In the genomic region with DNA sequence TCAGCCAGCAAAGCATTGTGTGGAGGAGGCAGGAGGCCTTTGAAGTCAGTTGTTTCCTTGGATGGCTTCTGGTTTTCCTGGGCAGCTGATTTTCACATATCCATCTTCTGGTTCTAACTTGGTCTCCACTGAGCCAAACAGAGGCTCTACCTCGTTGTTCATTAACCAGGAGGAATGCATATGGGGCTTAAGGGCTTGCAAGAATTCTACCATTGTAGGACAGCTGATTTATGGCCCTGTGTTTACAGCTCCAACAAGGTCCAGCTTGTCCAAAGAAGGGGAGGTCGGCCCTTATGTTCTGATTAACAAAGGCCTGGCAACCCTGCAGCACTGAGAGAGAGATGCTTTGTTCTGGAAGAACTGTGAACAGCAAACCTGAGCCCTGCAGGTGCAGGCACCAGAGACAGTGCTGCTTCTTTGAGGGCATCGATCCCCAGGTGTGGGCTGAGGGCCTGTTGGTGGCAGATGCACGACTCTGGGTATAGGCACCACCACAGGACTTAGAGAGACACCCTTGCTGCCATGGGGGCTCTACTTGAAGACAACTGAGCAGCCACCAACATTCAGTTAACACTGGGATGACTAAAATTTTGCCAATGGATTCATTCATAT, we compare ENCODE assay signal across 9 mouse cellular contexts.
DNase-seq lines count a peak whose midpoint lies in the region.
"Had no signal": no experiment of that assay in that cellular context is flagged by ENCODE, and none has a peak within 500 bp of the region (broad histone marks: within the 10 kb centered on the region; RNA-seq: fewer than 3 reads in every experiment).

No protein-coding gene starts in this region.

- DNase-seq in urinary bladder, postnatal 14 days (ENCODE audit: low spot score), result peak; percentile 34
- no peak for DNase-seq in urinary bladder, postnatal 10 days (ENCODE audit: low spot score)
- peak; percentile 16 for DNase-seq in kidney, adult 18-20 months
- peak; percentile 10 to 29 for DNase-seq in kidney, postnatal 25 days
- DNase-seq in gastrocnemius, adult 8-10 months (ENCODE audit: low spot score in 2 of 2), result no peak
- DNase-seq in frontal cortex, adult 2 months (ENCODE audit: extremely low spot score in 1 of 2, low spot score in 1 of 2), result no peak
- no peak for DNase-seq in layer of hippocampus, adult 9-10 months (ENCODE audit: low spot score)
- DNase-seq: heart, adult 18-20 months; lung, postnatal 4 days had no signal

Comparison
In these comparisons a context has a peak if more than half of its experiments do, and no peak if none do; other contexts are left out.
1. DNase-seq: peak in urinary bladder, postnatal 14 days (single experiment), kidney, adult 18-20 months (single experiment) and kidney, postnatal 25 days (2 of 2); none in urinary bladder, postnatal 10 days (single experiment), gastrocnemius, adult 8-10 months (0 of 2), frontal cortex, adult 2 months (0 of 2) and layer of hippocampus, adult 9-10 months (single experiment).